Mouse (Mus musculus) layer of hippocampus, adult 18-20 months (tissue): ENCODE data around the gene Trit1. TPM values are rescaled to one million over a fixed set of nuclear protein-coding genes. Genes with fewer than 3 reads are reported as not detected.

Experiments used
- DNase-seq, 2 experiments: peaks; one replicate each; pipeline ENCODE4 v3.0.0; 2022; ENCODE audit warnings: low spot score in 2 of 2
- total RNA-seq, 2 experiments: library from RNA; stranded (reverse); gene quantifications; 2 replicates each; pipeline ENCODE4 v1.2.3; 2021

The Trit1 gene
- total RNA-seq, 2 experiments from 2014 or later, result 19.5 to 20.2 TPM

DNA sequence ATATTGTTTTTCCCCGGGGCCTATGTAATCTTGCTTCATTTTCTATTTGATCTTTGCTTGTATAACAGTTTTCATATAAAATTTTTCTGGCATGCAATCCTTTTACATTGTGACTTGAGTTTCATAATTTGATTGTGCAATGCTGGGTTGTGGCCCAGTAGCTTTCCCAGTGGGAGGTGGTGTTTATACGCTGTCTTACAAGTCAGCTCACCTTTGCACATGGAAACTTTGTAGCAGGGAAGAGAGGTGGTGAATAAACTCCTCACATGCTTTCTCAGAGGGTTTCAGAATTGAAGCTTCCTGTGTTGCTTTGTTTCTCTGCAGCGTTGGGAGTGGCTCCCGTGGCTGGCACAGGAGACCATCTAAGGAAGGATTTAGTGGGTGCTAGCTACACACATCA lies 28.4 kb downstream of the Trit1 start:
- no peak for DNase-seq

DNA sequence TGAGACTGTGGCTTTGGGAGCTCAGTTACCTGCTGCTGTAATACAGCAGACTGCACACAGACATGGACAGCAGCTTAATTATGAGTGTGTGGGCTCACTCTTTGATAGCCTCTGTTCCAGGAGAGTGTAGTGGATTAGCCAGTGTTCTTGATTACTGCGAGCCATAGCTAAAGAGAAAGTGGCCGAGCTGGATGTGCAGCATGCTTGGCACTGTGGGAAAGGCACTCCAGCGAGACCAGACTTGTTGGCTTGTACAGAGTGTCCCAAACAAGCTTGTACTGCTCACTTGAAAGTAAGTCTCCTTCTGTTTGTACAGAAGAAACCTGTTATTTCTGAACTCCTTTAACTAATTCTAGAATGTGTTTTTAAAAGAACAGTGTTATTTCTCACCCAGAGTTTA lies 29.9 kb downstream of the Trit1 start:
- peak in 1 of 2 experiments; percentile 37 for DNase-seq

DNA sequence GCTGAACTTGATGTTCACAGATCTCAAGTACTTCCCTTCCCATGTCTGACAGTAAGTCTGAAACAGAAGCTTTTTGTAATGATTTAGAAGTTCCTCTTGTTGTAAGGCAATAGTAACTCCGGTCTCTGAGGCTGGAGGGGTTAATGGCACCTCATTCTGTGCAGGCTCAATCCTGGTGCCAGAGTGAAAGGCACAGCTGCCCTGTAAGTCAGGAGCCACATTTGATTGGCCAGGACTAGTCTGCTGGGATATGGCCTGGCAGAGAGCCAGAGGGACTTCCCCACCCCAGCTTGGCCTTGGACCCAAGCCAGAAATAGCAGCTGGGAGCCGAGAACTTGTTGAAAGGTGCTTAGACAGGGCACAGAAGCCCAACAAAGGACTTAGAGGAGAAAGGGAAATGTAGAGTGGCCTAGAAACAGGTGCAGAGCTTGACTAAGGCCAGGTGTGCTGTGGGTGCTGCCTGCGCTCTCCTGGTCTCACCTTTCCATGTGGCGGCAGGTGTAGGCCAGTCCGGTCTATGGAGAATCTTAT lies 34.3 kb downstream of the Trit1 start:
- DNase-seq, result peak in 1 of 2 experiments; percentile 64

DNA sequence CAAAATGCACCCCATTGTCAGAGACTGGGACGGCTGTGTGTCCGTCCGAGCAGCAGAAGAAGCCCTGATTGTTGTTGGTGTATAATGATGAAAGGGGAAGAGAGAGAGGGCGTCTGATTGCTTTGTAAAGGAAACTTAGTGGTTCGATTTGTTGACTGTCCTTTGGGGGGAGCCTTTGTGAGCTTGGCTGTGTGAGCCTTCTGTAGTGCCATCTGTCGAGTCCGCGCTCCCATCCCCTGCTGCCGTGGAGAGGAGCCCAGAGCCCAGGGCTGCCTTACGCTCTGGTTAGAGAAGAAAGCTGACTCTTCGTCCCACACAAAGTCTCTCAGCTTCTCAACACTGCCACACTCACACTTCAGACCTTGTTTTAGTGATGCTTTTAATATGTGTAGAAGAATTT lies 36.8 kb downstream of the Trit1 start:
- peak; percentile 66 to 80 for DNase-seq

GRCm38 (mm10) chr4:123054172-123054790 lies 37.9 kb downstream of the Trit1 start:
- peak; percentile 37 to 53 for DNase-seq

GRCm38 (mm10) chr4:123056560-123057109 lies 40.2 kb downstream of the Trit1 start:
- DNase-seq, result no peak

- no peak for DNase-seq
These were observed 41.6 kb downstream of the Trit1 start for GRCm38 (mm10) chr4:123057957-123058356.

GRCm38 (mm10) chr4:123061744-123062143 lies 45.3 kb downstream of the Trit1 start:
- DNase-seq, result no peak

GRCm38 (mm10) chr4:123068646-123069045 lies 52.2 kb downstream of the Trit1 start:
- no peak for DNase-seq

DNA sequence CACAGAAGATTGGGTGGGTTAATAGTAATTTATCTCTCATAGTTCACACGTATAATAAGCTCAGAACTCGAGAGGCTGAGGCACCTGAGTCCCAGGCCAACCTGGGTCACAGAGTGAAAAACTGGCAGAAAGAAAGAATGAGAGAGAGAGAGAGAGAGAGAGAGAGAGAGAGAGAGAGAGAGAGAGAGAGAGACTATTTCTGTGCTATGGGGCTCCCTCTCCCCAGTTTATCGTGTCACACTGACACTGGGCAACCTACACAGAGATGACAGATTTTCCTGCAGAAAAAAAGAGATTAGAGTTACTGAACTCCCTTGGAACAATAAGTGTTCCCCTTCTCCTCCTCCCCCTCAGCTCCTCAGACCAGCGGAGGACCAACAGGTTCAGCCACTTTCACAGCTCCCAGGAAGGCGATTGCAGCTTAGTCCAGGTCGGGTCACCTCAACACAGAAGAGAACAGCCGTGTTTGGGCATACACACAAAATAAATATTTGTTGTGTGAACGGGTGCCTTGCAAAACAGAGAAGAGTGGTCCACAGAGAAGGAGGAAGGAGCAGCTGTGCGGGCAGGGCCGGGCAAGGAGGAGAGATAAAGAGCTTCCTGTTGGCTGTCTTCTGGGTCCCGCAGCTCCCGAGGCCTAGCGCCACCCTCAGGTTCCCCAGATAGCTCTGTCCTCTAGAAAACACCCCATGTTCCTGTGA lies 55.0 kb downstream of the Trit1 start:
- no peak for DNase-seq

GRCm38 (mm10) chr4:123076928-123077327 lies 60.5 kb downstream of the Trit1 start:
- no peak for DNase-seq

DNA sequence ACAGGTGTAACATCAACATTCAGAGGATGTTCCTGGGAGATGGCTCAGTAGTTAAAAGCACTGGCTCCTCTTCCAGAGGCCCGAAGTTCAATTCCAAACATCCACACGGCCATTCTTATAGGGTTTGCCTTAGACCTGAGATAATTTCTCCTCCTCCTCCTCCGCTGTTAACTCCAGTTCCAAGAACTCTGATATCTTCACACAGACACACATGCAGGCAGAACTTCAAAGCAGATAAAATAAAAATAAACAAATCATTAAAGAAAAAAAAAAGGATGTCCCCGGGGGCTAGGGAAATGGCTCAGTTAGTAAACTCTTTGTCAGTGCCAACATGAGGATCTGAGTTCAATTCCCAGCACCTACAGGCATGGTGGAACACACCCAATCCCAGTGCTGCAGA lies 61.8 kb downstream of the Trit1 start:
- no peak for DNase-seq

- no peak for DNase-seq
These were observed 64.4 kb downstream of the Trit1 start for GRCm38 (mm10) chr4:123080791-123081190.

- peak; percentile 39 to 71 for DNase-seq
These were observed 66.1 kb downstream of the Trit1 start for GRCm38 (mm10) chr4:123082283-123083163.

DNA sequence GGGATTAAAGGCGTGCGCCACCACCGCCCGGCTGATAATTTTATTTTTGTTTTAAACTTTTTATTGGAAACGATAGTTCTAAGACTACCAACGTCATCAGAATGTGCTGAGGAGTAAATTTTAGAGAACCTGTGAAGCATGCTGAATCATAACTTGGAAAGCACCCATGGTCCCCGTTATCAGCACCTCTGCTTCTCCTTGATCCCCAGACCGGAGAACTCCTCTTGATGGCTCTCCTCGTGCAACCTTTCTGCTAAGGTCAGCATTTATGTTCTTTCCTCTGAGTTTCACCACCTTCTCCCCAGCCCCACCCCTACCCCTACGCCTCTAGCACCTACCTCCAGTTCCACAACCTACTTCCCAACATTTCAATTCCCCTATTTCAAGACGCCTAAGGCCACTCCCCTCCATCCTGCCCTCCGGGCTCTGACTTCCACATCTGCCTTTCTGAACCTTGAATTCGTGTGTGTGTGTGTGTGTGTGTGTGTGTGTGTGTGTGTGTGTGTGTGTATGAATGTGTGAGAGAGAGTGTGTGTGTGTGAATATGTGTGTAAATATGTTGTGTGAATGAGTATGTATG lies 67.0 kb downstream of the Trit1 start:
- no peak for DNase-seq

DNA sequence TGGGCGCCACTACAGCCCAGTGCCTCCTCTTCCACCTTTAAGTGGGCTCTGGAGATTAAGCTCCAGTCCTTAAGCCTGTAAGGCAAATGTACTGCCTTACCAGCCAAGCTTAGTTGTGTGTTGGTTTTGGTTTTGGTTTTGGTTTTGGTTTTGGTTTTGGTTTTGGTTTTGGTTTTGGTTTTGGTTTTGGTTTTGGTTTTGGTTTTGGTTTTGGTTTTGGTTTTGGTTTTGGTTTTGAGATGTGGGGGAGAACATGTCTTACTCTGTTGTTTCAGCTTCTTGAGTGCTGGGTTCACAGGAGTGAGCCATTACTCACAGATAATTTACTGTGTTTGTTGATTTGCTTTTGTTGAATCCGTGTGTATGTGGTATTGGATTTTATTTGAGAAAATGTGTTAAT lies 68.9 kb downstream of the Trit1 start:
- DNase-seq, result no peak

GRCm38 (mm10) chr4:123086381-123086780 lies 70.0 kb downstream of the Trit1 start:
- DNase-seq, result no peak

- DNase-seq, result no peak
These were observed 76.2 kb downstream of the Trit1 start for GRCm38 (mm10) chr4:123092621-123093020.

GRCm38 (mm10) chr4:123093064-123093776 lies 76.8 kb downstream of the Trit1 start:
- DNase-seq, result no peak

DNA sequence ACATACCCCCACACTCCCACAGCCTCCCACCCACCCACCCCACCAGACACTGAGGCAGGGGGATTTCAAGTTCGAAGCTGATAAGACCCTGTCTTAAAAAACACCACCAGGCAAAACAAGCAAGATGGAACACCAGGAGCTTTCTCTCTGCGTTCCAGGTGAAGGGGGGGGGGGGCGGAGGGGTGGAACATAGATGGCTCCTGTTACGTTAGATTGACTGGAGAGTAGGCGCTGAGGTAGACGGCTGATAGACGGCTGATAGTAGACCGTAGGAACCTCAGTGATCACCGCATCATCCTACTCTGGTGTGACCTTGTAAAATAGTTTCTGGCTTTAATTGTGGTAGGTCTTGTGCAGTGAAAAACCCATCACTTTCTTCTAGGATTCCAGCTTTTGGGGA lies 77.5 kb downstream of the Trit1 start:
- DNase-seq, result no peak
